Mouse (Mus musculus) liver, embryonic 14.5 days (tissue): Measurements from ENCODE around the gene Cnnm1. TPM values are rescaled to one million over a fixed set of nuclear protein-coding genes. Genes with fewer than 3 reads are reported as not detected.

ENCODE experiments used
- ATAC-seq: fragments of 200-750 bp; cut with Nextera tagmentation; 2 replicates; pipeline ENCODE4 v1.8.0; 2017; ENCODE audit warnings: moderate number of reproducible peaks, mild to moderate bottlenecking, moderate library complexity; ENCODE audit not compliant: insufficient read depth
- DNase-seq, 3 experiments: peaks; one replicate each; pipeline ENCODE4 v3.0.0-alpha.2; 2012 to 2013; ENCODE audit warnings: low read depth in 3 of 3, low spot score in 3 of 3
- H3K27ac ChIP-seq: fragments of 300-500 bp; sonication (generic); 2 replicates; pipeline ENCODE4 v1.5.1; 2014; ENCODE audit warnings: moderate library complexity, mild to moderate bottlenecking, control low read depth, inconsistent platforms
- H3K27me3 ChIP-seq: fragments of 300-500 bp; sonication (generic); 2 replicates; pipeline ENCODE4 v1.6.1; 2014; ENCODE audit warnings: mild to moderate bottlenecking, low read length, moderate library complexity; ENCODE audit not compliant: control insufficient read depth, insufficient read depth
- H3K36me3 ChIP-seq: fragments of 300-500 bp; sonication (generic); replicated peaks from 2 replicates; pipeline ENCODE4 v1.6.1; 2014; ENCODE audit warnings: low read depth; ENCODE audit not compliant: control insufficient read depth, insufficient read depth
- H3K4me1 ChIP-seq, 2 experiments: fragments of 200-500 bp in 1 of 2; fragments of 300-500 bp in 1 of 2; sonication (generic) in 1 of 2; replicated peaks; 2 replicates each; pipeline ENCODE4 v1.6.1; 2012 to 2014; ENCODE audit warnings: antibody characterized with exemption in 1 of 2, inconsistent platforms in 1 of 2, low read length in 1 of 2; ENCODE audit not compliant: control insufficient read depth in 2 of 2, insufficient read depth in 2 of 2
- H3K4me2 ChIP-seq: fragments of 300-500 bp; sonication (generic); 2 replicates; pipeline ENCODE4 v1.6.1; 2014; ENCODE audit warnings: low read depth, mild to moderate bottlenecking, control low read depth, moderate library complexity
- H3K4me3 ChIP-seq, 2 experiments: fragments of 200-500 bp in 1 of 2; fragments of 300-500 bp in 1 of 2; sonication (generic) in 1 of 2; 2 replicates each; pipeline ENCODE4 v1.5.1; 2012 to 2014; ENCODE audit warnings: low read depth in 2 of 2, low read length in 2 of 2, mild to moderate bottlenecking in 2 of 2, control low read depth in 1 of 2, inconsistent platforms in 1 of 2, moderate library complexity in 1 of 2; ENCODE audit not compliant: insufficient read depth in 1 of 2
- H3K9ac ChIP-seq: fragments of 300-500 bp; sonication (generic); replicated peaks from 2 replicates; pipeline ENCODE4 v1.6.1; 2014; ENCODE audit warnings: mild to moderate bottlenecking, control low read depth, moderate library complexity
- H3K9me3 ChIP-seq: fragments of 300-500 bp; sonication (generic); 2 replicates; pipeline ENCODE4 v1.6.1; 2016; ENCODE audit warnings: low read length, mixed read lengths; ENCODE audit not compliant: control insufficient read depth
- CTCF ChIP-seq: IDR thresholded peaks from 2 replicates; pipeline ENCODE4 v1.5.1; 2016; ENCODE audit warnings: antibody characterized with exemption, low read depth, control low read depth
- EP300 ChIP-seq: IDR thresholded peaks from 2 replicates; pipeline ENCODE4 v1.6.1; 2016; ENCODE audit warnings: antibody characterized with exemption, low read depth
- WGBS: fragments of 180-500 bp; shearing (Covaris S2); extraction: QIAGEN DNeasy Blood & Tissue Kit; methylation state at CpG from one replicate; pipeline ENCODE4 v1.1.7; 2014; ENCODE audit not compliant: insufficient replicate concordance; 5-methylcytosine and 5-hydroxymethylcytosine counted together
- polyA plus RNA-seq, 2 experiments: library from polyadenylated mRNA; depleted of rRNA in 1 of 2; stranded (reverse) in 1 of 2; unstranded in 1 of 2; fragments of >200 nt; fragmentation: Nextera tagmentation in 1 of 2; extraction: Ambion mirVana in 1 of 2; gene quantifications; 2 replicates each; pipeline versions ENCODE4 v1.2.1 to v1.2.3; 2012 to 2014

The Cnnm1 gene
- polyA plus RNA-seq, 2 experiments, result 0.08 to 0.17 TPM

DNA sequence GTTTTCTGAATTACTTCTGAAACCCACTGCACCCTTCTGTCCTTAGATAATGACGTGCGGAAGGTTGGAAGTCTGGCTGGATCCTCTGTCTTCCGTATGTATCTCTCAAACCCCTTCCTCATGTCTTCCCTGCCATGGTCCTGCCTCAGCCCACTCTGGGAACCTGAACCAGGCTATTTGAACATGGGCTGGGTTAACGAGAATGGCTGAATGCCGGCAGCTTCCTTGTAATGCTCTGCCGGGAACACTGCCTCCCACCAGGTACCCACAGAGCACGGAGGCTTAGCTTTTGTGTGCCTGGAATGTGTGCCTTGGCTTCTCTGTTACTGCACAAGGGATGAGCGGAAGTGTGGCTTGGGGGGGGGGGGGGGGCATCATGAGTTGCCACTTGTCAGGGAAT is 32.1 kb downstream of the Cnnm1 start:
- Histone ChIP-seq H3K4me1 (peaks cover 0 to 4% of the 10 kb centered on the region in 2 experiments; a peak in 2 of 4 replicates), H3K27me3 (no peaks in the 10 kb centered on the region), H3K9me3 (no peaks in the 10 kb centered on the region), H3K36me3 (no peaks in the 10 kb centered on the region), H3K4me3 (no peak overlapping the region), H3K9ac (no peak overlapping the region), H3K4me2 (no peak overlapping the region), H3K27ac (no peak overlapping the region)
- no peak for TF ChIP-seq EP300
- TF ChIP-seq CTCF, result no peak
- WGBS, result 68% methylated on average over 8 of the region's 8 CpGs
- ATAC-seq (no peak), DNase-seq (no peak)

DNA sequence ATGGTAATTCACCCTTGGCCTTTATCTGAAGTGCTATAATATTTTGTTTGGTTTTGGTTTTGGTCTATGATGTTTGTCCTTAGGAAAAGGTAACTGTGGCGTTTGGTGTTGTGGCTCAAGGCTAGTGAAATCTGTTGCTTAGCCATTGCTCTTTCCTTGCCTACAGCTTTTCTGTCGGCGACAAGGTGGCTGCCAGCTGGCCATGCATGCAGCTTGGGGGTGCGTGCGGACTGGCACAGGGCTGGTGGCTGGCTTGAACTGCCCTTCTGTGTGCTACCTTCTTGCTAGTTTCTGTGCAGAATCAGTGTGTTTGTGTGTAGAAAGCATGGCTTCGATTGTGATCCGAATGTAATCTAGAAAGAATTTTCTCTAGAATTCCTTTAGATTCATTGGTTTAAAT is 32.5 kb downstream of the Cnnm1 start:
- Histone ChIP-seq H3K4me3 (no peak overlapping the region), H3K4me1 (peaks cover 0 to 4% of the 10 kb centered on the region in 2 experiments; a peak in 2 of 4 replicates), H3K4me2 (no peak overlapping the region), H3K9ac (no peak overlapping the region), H3K27me3 (no peaks in the 10 kb centered on the region), H3K9me3 (no peaks in the 10 kb centered on the region), H3K36me3 (no peaks in the 10 kb centered on the region), H3K27ac (no peak overlapping the region)
- ATAC-seq, result no peak
- DNase-seq, result no peak
- 83% methylated on average over 7 of the region's 7 CpGs for WGBS
- no peak for TF ChIP-seq EP300
- no peak for TF ChIP-seq CTCF

DNA sequence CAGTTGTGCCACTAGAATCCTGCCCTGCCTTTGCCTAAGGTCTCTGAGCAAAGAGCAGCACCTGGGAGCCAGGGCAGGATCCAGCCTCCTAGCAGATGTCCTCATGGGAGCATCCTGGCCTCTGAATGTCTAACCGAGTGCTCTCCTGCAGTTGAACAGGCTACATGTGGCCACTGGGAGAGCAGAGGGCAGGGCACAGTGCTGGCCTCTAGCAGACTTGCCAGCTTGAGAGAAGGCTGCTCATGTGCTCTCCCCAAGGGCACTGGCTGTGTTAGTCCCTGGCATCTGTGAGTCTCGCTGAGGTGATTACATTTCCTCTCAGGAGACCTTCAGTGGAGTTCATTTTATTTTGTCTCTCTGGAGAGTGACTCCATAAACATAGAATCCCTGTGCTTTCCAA is 35.4 kb downstream of the Cnnm1 start:
- 37% methylated on average over 2 of the region's 2 CpGs for WGBS
- ATAC-seq, result no peak

DNA sequence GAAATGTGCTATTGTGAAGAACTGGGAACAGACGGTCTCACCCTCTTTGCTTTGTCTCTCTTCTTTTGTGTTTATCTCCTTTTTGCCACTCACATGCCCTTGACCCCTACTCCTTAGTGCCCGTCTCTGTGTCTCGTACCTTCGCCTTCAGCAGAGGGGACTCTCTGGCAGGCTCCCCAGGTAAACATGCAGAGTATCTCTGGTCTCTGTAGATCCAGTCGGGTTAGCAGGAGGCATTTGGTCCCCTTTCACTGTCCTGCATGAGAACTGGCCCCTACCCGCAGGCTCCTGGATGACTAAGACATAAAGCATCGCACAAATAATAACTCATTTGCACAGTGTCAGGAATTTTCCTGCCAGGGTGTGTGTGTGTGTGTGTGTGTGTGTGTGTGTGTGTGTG is 35.8 kb downstream of the Cnnm1 start:
- Histone ChIP-seq H3K4me2 (no peak overlapping the region), H3K36me3 (no peaks in the 10 kb centered on the region), H3K9me3 (no peaks in the 10 kb centered on the region), H3K4me1 (peaks cover 0 to 4% of the 10 kb centered on the region in 2 experiments; a peak in 2 of 4 replicates), H3K4me3 (no peak overlapping the region), H3K27ac (no peak overlapping the region), H3K9ac (no peak overlapping the region), H3K27me3 (no peaks in the 10 kb centered on the region)
- DNase-seq, result no peak
- no peak for ATAC-seq
- 63% methylated on average over 7 of the region's 7 CpGs for WGBS
- no peak for TF ChIP-seq CTCF
- TF ChIP-seq EP300, result no peak

More for the DNA sequence above, 35.4 kb downstream of the Cnnm1 start:
- Histone ChIP-seq H3K4me1 (peaks cover 0 to 4% of the 10 kb centered on the region in 2 experiments; a peak in 2 of 4 replicates), H3K9ac (no peak overlapping the region), H3K4me3 (no peak overlapping the region), H3K9me3 (no peaks in the 10 kb centered on the region), H3K27me3 (no peaks in the 10 kb centered on the region), H3K27ac (no peak overlapping the region), H3K4me2 (no peak overlapping the region), H3K36me3 (no peaks in the 10 kb centered on the region)
- no peak for DNase-seq
- TF ChIP-seq CTCF (no peak), EP300 (no peak)

DNA sequence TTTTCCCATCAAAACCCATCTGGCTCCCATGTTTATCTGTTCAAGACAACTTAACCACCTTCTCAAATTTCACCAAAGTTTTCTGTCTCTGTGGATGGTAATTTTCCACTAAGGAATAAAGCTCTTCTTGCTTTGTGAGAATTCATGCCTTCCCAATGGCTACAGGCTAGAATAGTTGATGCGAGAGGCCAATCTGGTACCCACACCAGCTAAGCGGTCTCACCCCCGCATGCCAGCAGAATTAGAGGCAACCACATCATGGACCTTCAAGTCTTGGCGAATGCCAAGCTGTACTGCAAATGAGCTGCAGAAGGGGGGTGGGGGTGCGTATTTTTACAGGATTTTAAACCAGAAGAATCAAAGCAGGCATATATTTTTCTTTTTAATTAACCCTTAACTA is 37.2 kb downstream of the Cnnm1 start:
- DNase-seq, result no peak
- no peaks in the 10 kb centered on the region for H3K27me3 ChIP-seq
- H3K4me3 ChIP-seq, result no peak overlapping the region
- H3K9ac ChIP-seq, result no peak overlapping the region
- peaks cover 0 to 4% of the 10 kb centered on the region in 2 experiments; a peak in 2 of 4 replicates for H3K4me1 ChIP-seq
- H3K9me3 ChIP-seq, result no peaks in the 10 kb centered on the region
- H3K27ac ChIP-seq, result no peak overlapping the region
- 66% methylated on average over 5 of the region's 5 CpGs for WGBS
- no peak overlapping the region for H3K4me2 ChIP-seq
- TF ChIP-seq CTCF (no peak), EP300 (no peak)
- no peaks in the 10 kb centered on the region for H3K36me3 ChIP-seq
- no peak for ATAC-seq
